Mouse (Mus musculus) myocyte (in vitro differentiated cells): ENCODE measurements at regions not wholly inside any gene's neighbourhood (a gene's known extent, or its start where the extent isn't known, plus 50 kb on each side); places are given as distances from the start of the nearest gene placed in this dataset.

Source experiments
- CEBPB ChIP-seq: IDR thresholded peaks from 2 replicates; pipeline ENCODE4 v1.6.1; 2011; ENCODE audit warnings: mild to moderate bottlenecking, moderate library complexity; ENCODE audit not compliant: poor library complexity, insufficient read depth, severe bottlenecking
- MAX ChIP-seq: IDR thresholded peaks from one replicate; pipeline ENCODE4 v1.6.1; 2011; ENCODE audit warnings: low read depth, mild to moderate bottlenecking, control low read depth
- TCF12 ChIP-seq: IDR thresholded peaks from one replicate; pipeline ENCODE4 v1.6.1; 2011; ENCODE audit warnings: mild to moderate bottlenecking, control low read depth; ENCODE audit not compliant: poor library complexity, insufficient read depth, severe bottlenecking
- TCF3 ChIP-seq: IDR thresholded peaks from one replicate; pipeline ENCODE4 v1.6.1; 2011; ENCODE audit warnings: low read depth, control low read depth; ENCODE audit not compliant: insufficient read length
- USF1 ChIP-seq: IDR thresholded peaks from one replicate; pipeline ENCODE4 v1.6.1; 2011; ENCODE audit warnings: low read depth, mild to moderate bottlenecking, control low read depth, moderate library complexity

- TF ChIP-seq CEBPB (no peak), MAX (no peak), TCF3 (no peak), USF1 (no peak), TCF12 (no peak)
These were observed 136.9 kb upstream of the Mpdz start for GRCm38 (mm10) chr4:81579389-81580110.
